Mouse (Mus musculus) forebrain, embryonic 16.5 days (tissue): ENCODE data around the gene Trpv2. TPM values are rescaled to one million over a fixed set of nuclear protein-coding genes. Genes with fewer than 3 reads are reported as not detected.

Experiments used
- ATAC-seq: fragments of 200-750 bp; cut with Nextera tagmentation; 2 replicates; pipeline ENCODE4 v1.8.0; 2017; ENCODE audit warnings: mild to moderate bottlenecking, moderate library complexity
- H3K27ac ChIP-seq: fragments of 300-500 bp; sonication (generic); 2 replicates; pipeline ENCODE4 v1.5.1; 2014; ENCODE audit warnings: low read length, control low read depth
- H3K27me3 ChIP-seq: fragments of 300-500 bp; sonication (generic); replicated peaks from 2 replicates; pipeline ENCODE4 v1.6.1; 2014; ENCODE audit warnings: low read length; ENCODE audit not compliant: control insufficient read depth, insufficient read depth
- H3K36me3 ChIP-seq: fragments of 300-500 bp; sonication (generic); 2 replicates; pipeline ENCODE4 v1.6.1; 2014; ENCODE audit not compliant: control insufficient read depth, insufficient read depth
- H3K4me1 ChIP-seq: fragments of 300-500 bp; sonication (generic); replicated peaks from 2 replicates; pipeline ENCODE4 v1.6.1; 2014; ENCODE audit warnings: low read length; ENCODE audit not compliant: control insufficient read depth, insufficient read depth
- H3K4me2 ChIP-seq: fragments of 300-500 bp; sonication (generic); 2 replicates; pipeline ENCODE4 v1.6.1; 2014; ENCODE audit warnings: mild to moderate bottlenecking, low read length, control low read depth
- H3K4me3 ChIP-seq: fragments of 300-500 bp; sonication (generic); replicated peaks from 2 replicates; pipeline ENCODE4 v1.5.1; 2014; ENCODE audit warnings: mild to moderate bottlenecking, low read length, control low read depth
- H3K9ac ChIP-seq: fragments of 300-500 bp; sonication (generic); replicated peaks from 2 replicates; pipeline ENCODE4 v1.6.1; 2014; ENCODE audit warnings: low read depth, low read length, control low read depth
- H3K9me3 ChIP-seq: fragments of 300-500 bp; sonication (generic); 2 replicates; pipeline ENCODE4 v1.6.1; 2016; ENCODE audit warnings: low read length; ENCODE audit not compliant: control insufficient read depth
- WGBS: fragments of 180-500 bp; shearing (Covaris S2); extraction: QIAGEN DNeasy Blood & Tissue Kit; methylation state at CpG from one replicate; pipeline ENCODE4 v1.1.7; 2014; 5-methylcytosine and 5-hydroxymethylcytosine counted together
- polyA plus RNA-seq: library from polyadenylated mRNA; unstranded; fragments of >200 nt; fragmentation: Nextera tagmentation; extraction: Ambion mirVana; gene quantifications from 2 replicates; pipeline ENCODE4 v1.2.1, GENCODE M21; 2015

The Trpv2 gene
- polyA plus RNA-seq, 1 experiment from 2014 or later = 27.2 TPM

- Histone ChIP-seq H3K9ac (no peak overlapping the region), H3K4me3 (peak overlapping the region; percentile 42), H3K27ac (no peak overlapping the region), H3K36me3 (peaks cover 2% of the 10 kb centered on the region; the same call in 1 of the 2 replicates), H3K4me2 (peak overlapping the region; percentile 74), H3K4me1 (peaks cover 27% of the 10 kb centered on the region), H3K27me3 (no peaks in the 10 kb centered on the region), H3K9me3 (no peaks in the 10 kb centered on the region)
- ATAC-seq = no peak
Observed at GRCm38 (mm10) chr11:62554934-62555517, 19.3 kb upstream of the Trpv2 start.

GRCm38 (mm10) chr11:62555896-62556412 lies 18.3 kb upstream of the Trpv2 start:
- no peak overlapping the region for H3K27ac ChIP-seq
- H3K36me3 ChIP-seq = peaks cover 2% of the 10 kb centered on the region; the same call in 1 of the 2 replicates
- H3K27me3 ChIP-seq = no peaks in the 10 kb centered on the region
- H3K4me1 ChIP-seq = peaks cover 30% of the 10 kb centered on the region
- no peak overlapping the region for H3K4me3 ChIP-seq
- H3K9me3 ChIP-seq = no peaks in the 10 kb centered on the region
- H3K9ac ChIP-seq = no peak overlapping the region
- H3K4me2 ChIP-seq = no peak overlapping the region
- ATAC-seq = no peak

- Histone ChIP-seq H3K9me3 (no peaks in the 10 kb centered on the region), H3K4me2 (no peak overlapping the region), H3K4me1 (peaks cover 30% of the 10 kb centered on the region), H3K27ac (no peak overlapping the region), H3K9ac (no peak overlapping the region), H3K27me3 (no peaks in the 10 kb centered on the region), H3K4me3 (no peak overlapping the region), H3K36me3 (peaks cover 2% of the 10 kb centered on the region; the same call in 1 of the 2 replicates)
- no peak for ATAC-seq
- WGBS = 80% methylated on average over 5 of the region's 5 CpGs
Observed at GRCm38 (mm10) chr11:62557205-62557604, 17.1 kb upstream of the Trpv2 start.

DNA sequence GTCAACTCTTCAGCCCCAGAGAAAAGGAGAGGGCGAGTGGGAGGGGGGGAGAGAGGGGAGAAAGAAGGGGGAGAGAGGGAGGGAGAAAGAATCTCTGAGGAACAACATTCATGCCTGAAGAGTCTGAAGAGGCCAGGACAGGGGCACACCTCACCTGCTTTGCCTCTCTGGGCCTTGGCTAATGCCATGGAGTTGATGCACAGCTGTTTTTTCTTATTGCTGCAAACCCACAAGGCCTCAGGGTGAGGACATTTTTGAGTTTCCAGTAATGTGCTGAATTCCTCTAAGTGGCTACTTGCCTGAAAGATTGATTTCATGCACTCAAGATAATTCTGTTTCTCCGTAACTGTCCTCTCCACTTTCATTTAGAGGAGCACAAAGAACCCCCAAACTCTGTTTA lies 16.1 kb upstream of the Trpv2 start:
- no peak overlapping the region for H3K4me3 ChIP-seq
- no peak for ATAC-seq
- H3K9ac ChIP-seq = no peak overlapping the region
- WGBS = 61% methylated on average over 2 of the region's 2 CpGs
- H3K9me3 ChIP-seq = no peaks in the 10 kb centered on the region
- peaks cover 30% of the 10 kb centered on the region for H3K4me1 ChIP-seq
- peaks cover 2% of the 10 kb centered on the region; the same call in 1 of the 2 replicates for H3K36me3 ChIP-seq
- H3K27me3 ChIP-seq = no peaks in the 10 kb centered on the region
- H3K4me2 ChIP-seq = no peak overlapping the region
- H3K27ac ChIP-seq = no peak overlapping the region

GRCm38 (mm10) chr11:62558961-62559646 lies 15.2 kb upstream of the Trpv2 start:
- H3K27me3 ChIP-seq = no peaks in the 10 kb centered on the region
- WGBS = 77% methylated on average over 6 of the region's 6 CpGs
- H3K4me2 ChIP-seq = no peak overlapping the region
- H3K9me3 ChIP-seq = no peaks in the 10 kb centered on the region
- no peak overlapping the region for H3K9ac ChIP-seq
- H3K36me3 ChIP-seq = no peaks in the 10 kb centered on the region; the same call in 1 of the 2 replicates
- H3K4me1 ChIP-seq = peaks cover 22% of the 10 kb centered on the region
- ATAC-seq = no peak
- no peak overlapping the region for H3K27ac ChIP-seq
- no peak overlapping the region for H3K4me3 ChIP-seq

DNA sequence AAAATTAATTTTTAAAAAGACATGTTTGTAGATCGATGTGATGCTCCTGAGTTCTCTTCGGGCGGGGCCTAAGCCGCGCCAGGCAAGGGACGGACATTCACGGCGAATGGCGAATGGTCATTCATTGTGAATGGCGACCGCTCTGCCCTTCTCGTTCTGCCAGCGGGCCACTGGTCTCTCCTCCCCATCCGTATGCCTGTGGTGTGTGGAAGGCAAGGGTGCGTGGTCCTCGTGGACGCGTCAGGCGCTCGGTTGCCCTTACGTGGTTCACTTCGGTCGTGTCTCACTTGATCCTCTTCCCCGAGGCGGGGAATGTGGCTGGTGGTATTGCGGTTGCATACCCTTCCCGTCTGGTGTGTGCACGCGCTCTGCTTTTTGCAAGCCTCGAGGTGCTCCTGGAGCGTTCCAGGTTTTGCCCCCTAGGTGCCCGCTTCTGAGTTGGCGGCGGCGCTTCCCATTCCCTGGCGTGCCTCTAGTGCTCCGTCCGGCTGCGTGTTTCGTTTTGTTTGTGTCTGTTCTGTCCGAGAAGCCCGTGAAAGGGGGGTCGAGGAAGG lies 13.7 kb upstream of the Trpv2 start:
- H3K27me3 ChIP-seq = no peaks in the 10 kb centered on the region
- no peak for ATAC-seq
- peak overlapping the region; percentile 36 for H3K9ac ChIP-seq
- no peaks in the 10 kb centered on the region for H3K36me3 ChIP-seq
- WGBS = 38% methylated on average over 43 of the region's 43 CpGs
- H3K9me3 ChIP-seq = no peaks in the 10 kb centered on the region
- H3K27ac ChIP-seq = no peak overlapping the region
- peaks cover 8% of the 10 kb centered on the region; the same call in 1 of the 2 replicates for H3K4me1 ChIP-seq
- H3K4me3 ChIP-seq = peak overlapping the region; percentile 29
- H3K4me2 ChIP-seq = peak overlapping the region; percentile 50

GRCm38 (mm10) chr11:62563590-62563989 lies 10.7 kb upstream of the Trpv2 start:
- Histone ChIP-seq H3K9me3 (no peaks in the 10 kb centered on the region), H3K9ac (no peak overlapping the region), H3K4me2 (no peak overlapping the region), H3K4me3 (no peak overlapping the region), H3K27me3 (no peaks in the 10 kb centered on the region), H3K4me1 (0 out of 2 replicates have a peak, but pooled peaks cover 3% of the 10 kb centered on the region), H3K36me3 (no peaks in the 10 kb centered on the region), H3K27ac (no peak overlapping the region)
- no peak for ATAC-seq
- WGBS = 93% methylated on average over 2 of the region's 2 CpGs

DNA sequence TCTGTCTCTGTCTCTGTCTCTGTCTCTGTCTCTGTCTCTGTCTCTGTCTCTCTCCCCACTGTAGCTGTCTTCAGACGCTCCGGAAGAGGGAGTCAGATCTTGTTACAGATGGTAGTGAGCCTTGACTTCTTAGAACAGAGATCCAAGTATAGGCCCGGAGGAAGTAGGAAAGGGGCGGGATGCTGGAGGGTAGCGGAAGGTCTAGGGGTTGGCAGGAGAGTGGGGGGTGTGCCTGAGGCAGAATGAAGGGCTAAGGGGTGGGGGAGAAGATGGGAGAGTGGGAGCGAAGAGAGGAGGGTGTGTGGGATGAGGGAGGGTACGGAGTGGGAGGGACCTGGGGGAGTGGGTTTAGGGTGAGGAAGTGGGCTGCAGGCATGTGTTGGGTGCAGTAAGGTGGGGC lies 8.5 kb upstream of the Trpv2 start:
- no peaks in the 10 kb centered on the region for H3K4me1 ChIP-seq
- H3K9ac ChIP-seq = no peak overlapping the region
- H3K9me3 ChIP-seq = no peaks in the 10 kb centered on the region
- no peak overlapping the region for H3K4me3 ChIP-seq
- H3K4me2 ChIP-seq = no peak overlapping the region
- no peak overlapping the region for H3K27ac ChIP-seq
- H3K27me3 ChIP-seq = no peaks in the 10 kb centered on the region
- 77% methylated on average over 7 of the region's 7 CpGs for WGBS
- no peaks in the 10 kb centered on the region for H3K36me3 ChIP-seq
- no peak for ATAC-seq

GRCm38 (mm10) chr11:62566211-62566610 lies 8.1 kb upstream of the Trpv2 start:
- H3K36me3 ChIP-seq = no peaks in the 10 kb centered on the region
- no peak overlapping the region for H3K4me3 ChIP-seq
- WGBS = 64% methylated on average over 1 of the region's 1 CpGs
- no peaks in the 10 kb centered on the region for H3K9me3 ChIP-seq
- H3K4me2 ChIP-seq = no peak overlapping the region
- ATAC-seq = no peak
- no peaks in the 10 kb centered on the region for H3K4me1 ChIP-seq
- no peak overlapping the region for H3K9ac ChIP-seq
- H3K27ac ChIP-seq = no peak overlapping the region
- no peaks in the 10 kb centered on the region for H3K27me3 ChIP-seq
